Mouse (Mus musculus): ENCODE measurements around the gene Acsm4. TPM values are rescaled to one million over a fixed set of nuclear protein-coding genes. Genes with fewer than 3 reads are reported as not detected.

Gene Acsm4
- total RNA-seq, 2 experiments from 2014 or later: not detected

DNA sequence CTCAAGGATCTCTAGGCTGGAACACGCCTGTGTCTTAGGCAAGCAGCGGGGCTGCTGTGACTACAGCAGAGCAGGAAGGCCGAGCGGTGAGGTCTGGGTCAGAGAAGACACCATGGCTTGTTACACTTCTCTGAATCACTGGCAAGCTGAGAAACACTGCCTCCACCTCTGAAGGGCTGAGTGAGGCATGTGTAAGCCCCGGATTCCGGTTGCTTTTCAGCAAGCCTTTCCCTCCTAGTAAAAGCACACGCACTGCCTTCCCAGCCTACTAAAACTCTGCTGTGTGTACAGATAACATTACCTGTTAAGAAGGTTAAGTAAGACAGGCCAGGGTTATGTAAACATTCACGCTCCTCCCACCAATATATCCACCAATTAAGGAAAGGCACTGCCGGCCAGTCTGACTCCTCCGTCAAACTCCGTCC lies 70.7 kb downstream of the Acsm4 start, which contains the start of gene Acsm3:
Acsm3 (plus strand) TSS at position 397 of the 425 bp plus-strand sequence.
- DNase-seq: no peak
- intact Hi-C loops (cut with DNase I): no loop called here

- no peak for DNase-seq
- intact Hi-C loops (cut with DNase I): no loop called here
These were observed 72.4 kb downstream of the Acsm4 start for GRCm38 (mm10) chr7:119762166-119762697.

Other genes starting within 250 kb of the Acsm4 start
- gene Gp2, start 230.7 kb upstream of the Acsm4 start, total RNA-seq (2021): not detected
- gene Umod, start 210.7 kb upstream of the Acsm4 start, total RNA-seq (2021): not detected
- under 1 TPM; 0.15 to 0.20 TPM for gene Acsm5, start 170.6 kb upstream of the Acsm4 start, total RNA-seq (2021)
- not detected for gene Pdilt, start 166.5 kb upstream of the Acsm4 start, total RNA-seq (2021)
- not detected for gene Acsm2, start 135.7 kb upstream of the Acsm4 start, total RNA-seq (2021)
- gene Acsm1, start 83.0 kb upstream of the Acsm4 start, total RNA-seq (2021): not detected
- 10 to 100 TPM; 11.4 to 15.9 TPM for gene Thumpd1, start 30.8 kb downstream of the Acsm4 start, total RNA-seq (2021)
- under 1 TPM; 0.25 to 0.54 TPM for gene Acsm3, start 70.9 kb downstream of the Acsm4 start, total RNA-seq (2021)
- gene Rexo5, start 104.0 kb downstream of the Acsm4 start, total RNA-seq (2021): 1 to 10 TPM in 1 of 2 experiments, under 1 TPM in 1; 0.54 to 1.6 TPM
- gene Eri2, start 104.0 kb downstream of the Acsm4 start, total RNA-seq (2021): 1 to 10 TPM in 1 of 2 experiments, under 1 TPM in 1; 0.54 to 1.5 TPM
- 10 to 100 TPM in 1 of 2 experiments, 1 to 10 TPM in 1; 8.6 to 12.2 TPM for gene Lyrm1, start 205.8 kb downstream of the Acsm4 start, total RNA-seq (2021)
- gene Dcun1d3, start 206.3 kb downstream of the Acsm4 start, total RNA-seq (2021): 10 to 100 TPM; 12.3 to 16.2 TPM

Data from gastrocnemius, postnatal 36 days (tissue).